Mouse (Mus musculus): Measurements from ENCODE around the gene Rara.

Rara gene

GRCm38 (mm10) chr11:99010124-99010523 is 82.5 kb downstream of the Rara start:
- no peak for DNase-seq (ENCODE audit: low read depth)

GRCm38 (mm10) chr11:99010706-99011105 is 83.1 kb downstream of the Rara start:
- no peak for DNase-seq (ENCODE audit: low read depth)

- DNase-seq (ENCODE audit: low read depth) = no peak
Measured at GRCm38 (mm10) chr11:99013856-99014255, 86.2 kb downstream of the Rara start.

GRCm38 (mm10) chr11:99019844-99020243 is 92.2 kb downstream of the Rara start:
- no peak for DNase-seq (ENCODE audit: low read depth)

- no peak for DNase-seq (ENCODE audit: low read depth)
Measured at GRCm38 (mm10) chr11:99022384-99022933, 94.8 kb downstream of the Rara start.

- no peak for DNase-seq (ENCODE audit: low read depth)
Measured at GRCm38 (mm10) chr11:99023094-99023493, 95.5 kb downstream of the Rara start.

- peak; percentile 99 for DNase-seq (ENCODE audit: low read depth)
Measured at GRCm38 (mm10) chr11:99023500-99024467, 96.2 kb downstream of the Rara start, which contains the start of gene Top2a. TSS of gene Top2a (minus strand) at chr11:99024189.

Measured in c-Kit-positive CD71-positive TER-119-negative erythroid progenitor cells, embryonic 14.5 days (primary cell).